Mouse (Mus musculus) adrenal gland, postnatal 4 days (tissue): ENCODE measurements around the gene March10. TPM values are rescaled to one million over a fixed set of nuclear protein-coding genes. Genes with fewer than 3 reads are reported as not detected.

ENCODE experiments used
- DNase-seq, 2 experiments: peaks; one replicate each; pipeline ENCODE4 v3.0.0; 2021 to 2022; ENCODE audit warnings: low spot score in 2 of 2, mixed read lengths in 2 of 2
- total RNA-seq, 2 experiments: library from RNA; stranded (reverse); gene quantifications; 2 replicates each; pipeline ENCODE4 v1.2.3; 2021

Gene March10
- total RNA-seq, 2 experiments from 2014 or later, result 0.34 TPM; not detected in 1

DNA sequence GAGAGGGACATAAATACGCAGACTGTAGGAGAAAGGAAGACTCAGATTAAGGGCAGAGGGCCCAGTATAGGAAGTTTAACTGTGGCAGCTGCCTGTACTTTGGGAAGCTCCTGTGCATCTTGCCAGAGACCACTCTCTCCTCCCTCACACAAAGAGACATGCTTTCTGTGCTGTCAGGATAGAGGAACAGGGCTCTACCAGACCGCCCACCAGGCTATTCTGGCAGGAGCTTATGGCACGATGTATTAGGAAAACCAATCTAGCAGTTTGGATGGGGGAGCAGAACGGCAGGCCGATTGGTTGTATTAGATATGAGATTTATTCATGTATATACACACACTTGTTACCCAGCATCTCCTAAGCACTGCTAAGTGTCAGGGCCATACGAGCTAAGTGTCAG is 138.8 kb downstream of the March10 start:
- DNase-seq, result no peak

DNA sequence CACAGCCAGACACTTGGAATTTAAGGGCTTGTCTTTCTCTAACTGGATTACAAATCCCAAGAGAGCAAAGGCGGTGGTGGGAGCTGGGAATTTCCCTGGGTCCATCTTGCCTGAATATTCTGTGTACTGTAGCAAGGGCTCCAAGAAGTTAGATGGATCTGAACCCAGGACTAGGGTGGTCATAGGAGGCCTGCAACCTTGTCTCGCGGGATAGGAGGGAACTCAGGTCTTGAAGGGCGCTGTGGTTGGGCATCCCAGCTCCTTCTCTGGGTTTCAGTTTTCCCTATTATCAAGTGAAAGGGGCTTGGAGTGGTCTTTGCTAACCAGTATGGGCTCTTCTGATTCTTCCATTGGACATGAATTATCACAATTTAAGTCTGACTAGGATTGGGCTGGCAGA is 140.4 kb downstream of the March10 start:
- no peak for DNase-seq

DNA sequence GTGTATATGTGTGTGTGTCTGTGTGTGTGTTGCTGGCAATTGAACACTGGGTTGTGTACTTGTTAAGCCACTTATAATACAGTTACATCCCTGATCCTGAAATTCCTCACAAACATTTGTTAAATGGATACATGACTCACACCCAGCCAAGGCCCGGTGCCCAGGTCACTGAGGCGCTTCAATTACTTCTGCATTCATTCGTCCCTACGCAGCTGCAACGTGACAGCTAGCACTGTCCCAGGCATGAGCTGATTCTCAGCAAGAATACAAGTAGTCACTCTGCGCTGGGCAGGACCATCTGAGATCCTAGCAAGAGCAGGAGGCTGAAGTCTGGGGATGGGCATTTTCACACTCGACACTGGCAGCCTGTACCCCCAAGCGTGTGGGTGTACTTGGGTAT is 141.2 kb downstream of the March10 start:
- DNase-seq, result no peak

DNA sequence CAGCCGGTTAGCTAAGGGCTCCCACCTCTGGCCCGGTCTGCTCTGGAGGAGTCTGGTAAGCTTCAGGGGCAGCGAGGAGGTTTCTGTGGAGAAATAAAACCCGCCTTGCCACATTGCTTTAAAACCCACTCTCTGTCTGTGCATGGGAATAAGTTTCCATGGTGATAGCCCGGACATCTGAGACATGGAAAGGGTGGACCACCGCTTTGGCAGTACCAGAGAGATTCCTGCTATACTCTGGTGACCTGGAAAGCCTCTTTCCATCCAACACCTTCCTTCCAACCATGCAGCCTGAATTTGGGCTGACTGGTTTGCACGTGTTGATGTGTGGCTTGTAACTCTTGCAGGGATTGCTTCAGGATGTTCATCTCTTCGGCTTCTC is 142.9 kb downstream of the March10 start:
- no peak for DNase-seq

DNA sequence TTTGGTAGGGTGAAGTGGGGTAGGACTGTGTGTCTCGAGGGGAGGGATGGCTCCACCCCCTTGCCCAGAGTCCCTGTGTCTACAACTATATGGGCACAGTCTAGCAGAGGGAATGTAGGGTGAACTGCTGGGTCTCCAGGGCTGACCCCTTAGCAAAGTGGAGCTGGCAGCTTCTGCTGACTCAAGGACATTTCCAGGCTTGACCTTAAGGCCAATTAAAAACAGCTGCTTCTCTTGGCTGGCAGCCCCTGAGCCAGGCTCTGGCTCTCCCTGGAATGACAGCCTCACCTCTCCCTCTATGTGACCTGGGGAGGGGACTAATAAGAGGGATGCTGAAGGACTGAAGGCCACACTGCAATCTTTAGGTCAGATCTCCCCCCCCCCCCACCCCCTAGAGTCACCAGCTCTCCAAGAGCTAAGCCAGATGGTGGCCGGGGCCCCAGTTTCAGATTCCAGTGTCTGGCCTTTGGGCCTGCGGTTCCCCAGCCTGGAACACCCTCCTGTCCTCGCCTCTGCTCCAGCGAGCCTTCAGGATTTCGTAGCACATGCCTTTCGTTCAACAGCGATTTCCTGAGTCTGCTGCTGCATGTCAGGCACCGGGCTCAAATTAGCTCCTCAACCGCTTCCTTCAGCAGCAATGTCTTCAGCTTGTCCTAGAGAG is 143.4 kb downstream of the March10 start:
- no peak for DNase-seq

DNA sequence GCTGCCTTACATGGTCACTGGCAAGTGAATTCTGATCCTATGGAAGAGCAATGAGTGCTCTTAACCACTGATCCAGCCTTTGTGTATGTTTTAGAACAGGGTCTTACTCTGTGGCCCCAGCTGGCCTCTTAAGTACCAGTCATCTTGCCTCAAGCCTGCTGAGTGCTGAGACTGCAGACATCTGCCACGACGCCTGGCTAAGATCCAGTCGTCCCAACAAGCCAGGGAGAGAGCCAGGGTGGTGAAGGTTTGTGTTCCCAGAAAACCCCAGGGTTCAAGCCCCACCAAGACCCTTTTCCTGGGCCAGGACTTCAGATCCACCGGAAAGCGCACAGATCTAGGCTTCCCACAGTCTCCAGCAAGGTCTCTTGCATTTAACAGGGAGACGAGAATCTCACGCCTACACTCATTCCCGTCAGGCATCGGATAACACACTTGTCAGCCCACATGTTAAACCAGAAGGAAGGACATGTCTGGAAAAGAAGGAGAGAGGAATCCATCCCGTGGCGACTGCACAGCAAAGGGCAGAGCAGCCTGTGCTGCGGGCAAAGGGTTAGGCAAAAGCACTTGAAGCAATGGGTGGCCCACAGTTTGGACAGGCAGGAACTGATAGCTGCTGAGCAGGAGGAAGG is 144.1 kb downstream of the March10 start:
- no peak for DNase-seq

DNA sequence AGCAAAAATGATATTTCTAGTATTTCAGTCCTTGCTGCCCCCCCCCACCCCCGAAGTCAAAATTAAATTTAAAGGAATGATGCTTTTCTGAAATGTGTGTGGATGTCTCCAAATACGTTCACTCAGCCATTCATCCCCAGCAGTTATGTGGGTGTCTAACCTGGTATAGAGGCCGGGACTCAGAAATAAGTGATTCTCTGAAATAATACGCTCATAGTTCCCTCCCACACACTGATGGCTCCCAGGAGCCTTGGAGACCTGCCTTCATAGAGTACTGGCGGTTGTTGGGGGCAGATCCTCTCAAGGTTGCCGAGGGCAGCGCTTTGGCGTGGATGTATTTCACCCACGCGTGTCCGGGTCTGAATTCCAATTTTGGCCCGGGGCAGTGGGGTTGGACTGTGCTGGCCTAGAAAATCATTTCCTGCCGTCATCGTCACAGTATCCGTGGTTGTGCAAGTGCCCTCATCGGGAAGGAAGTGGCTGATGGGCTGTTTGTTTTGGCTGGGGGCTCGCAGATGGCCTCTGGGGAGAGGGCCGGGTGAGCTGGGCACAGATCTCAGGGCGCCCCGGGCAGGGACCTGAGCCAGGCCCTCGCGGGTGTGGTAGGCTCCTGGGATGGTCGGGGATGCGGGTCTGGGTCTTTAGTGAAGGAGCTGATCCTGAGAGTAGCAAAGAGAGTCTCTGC is 145.1 kb downstream of the March10 start:
- no peak for DNase-seq

Other genes with a start within 250 kb of the March10 start
- 10 to 100 TPM; 43.5 to 49.5 TPM for gene Mrc2, start 164.1 kb downstream of the March10 start, total RNA-seq
- 10 to 100 TPM; 33.3 to 40.2 TPM for gene Tanc2, start 133.3 kb upstream of the March10 start, total RNA-seq